Mouse (Mus musculus) limb, embryonic 14.5 days (tissue): Measurements from ENCODE around the gene Daglb. TPM values are rescaled to one million over a fixed set of nuclear protein-coding genes. Genes with fewer than 3 reads are reported as not detected.

Experiments used
- ATAC-seq: fragments of 200-750 bp; cut with Nextera tagmentation; 2 replicates; pipeline ENCODE4 v1.8.0; 2017; ENCODE audit warnings: low read depth, moderate number of reproducible peaks, moderate TSS enrichment; ENCODE audit not compliant: low FRiP score
- DNase-seq: peaks from one replicate; pipeline ENCODE4 v3.0.0-alpha.2; 2015; ENCODE audit warnings: low spot score
- H3K27ac ChIP-seq: fragments of 300-500 bp; sonication (generic); replicated peaks from 2 replicates; pipeline ENCODE4 v1.5.1; 2014; ENCODE audit warnings: low read depth, mild to moderate bottlenecking, low read length, moderate library complexity, mixed read lengths
- H3K27me3 ChIP-seq: fragments of 300-500 bp; sonication (generic); 2 replicates; pipeline ENCODE4 v1.6.1; 2014; ENCODE audit warnings: low read length, mixed read lengths; ENCODE audit not compliant: control insufficient read depth, insufficient read depth
- H3K36me3 ChIP-seq: fragments of 300-500 bp; sonication (generic); 2 replicates; pipeline ENCODE4 v1.6.1; 2014; ENCODE audit warnings: mild to moderate bottlenecking, low read length, moderate library complexity, mixed read lengths; ENCODE audit not compliant: control insufficient read depth, insufficient read depth
- H3K4me1 ChIP-seq: fragments of 300-500 bp; sonication (generic); 2 replicates; pipeline ENCODE4 v1.6.1; 2014; ENCODE audit warnings: antibody characterized with exemption, low read length, mixed read lengths; ENCODE audit not compliant: control insufficient read depth, insufficient read depth
- H3K4me2 ChIP-seq: fragments of 300-500 bp; sonication (generic); replicated peaks from 2 replicates; pipeline ENCODE4 v1.6.1; 2014; ENCODE audit warnings: low read depth, mild to moderate bottlenecking, low read length, moderate library complexity; ENCODE audit not compliant: severe bottlenecking
- H3K4me3 ChIP-seq: fragments of 300-500 bp; sonication (generic); replicated peaks from 2 replicates; pipeline ENCODE4 v1.5.1; 2014; ENCODE audit warnings: low read length
- H3K9ac ChIP-seq: fragments of 300-500 bp; sonication (generic); 2 replicates; pipeline ENCODE4 v1.6.1; 2014; ENCODE audit warnings: mild to moderate bottlenecking, low read depth, low read length, moderate library complexity; ENCODE audit not compliant: severe bottlenecking
- H3K9me3 ChIP-seq: fragments of 300-500 bp; sonication (generic); 2 replicates; pipeline ENCODE4 v1.6.1; 2016; ENCODE audit warnings: low read length; ENCODE audit not compliant: control insufficient read depth
- POLR2A ChIP-seq: fragments of 200-500 bp; IDR thresholded peaks from 2 replicates; pipeline ENCODE4 v1.8.0; 2012; ENCODE audit warnings: inconsistent platforms, mild to moderate bottlenecking, moderate library complexity, borderline replicate concordance; ENCODE audit not compliant: insufficient read depth, insufficient read length; ENCODE audit errors: extremely low read depth
- WGBS: fragments of 180-500 bp; shearing (Covaris S2); extraction: QIAGEN DNeasy Blood & Tissue Kit; methylation state at CpG from one replicate; pipeline ENCODE4 v1.1.7; 2014; 5-methylcytosine and 5-hydroxymethylcytosine counted together
- polyA plus RNA-seq, 2 experiments: library from polyadenylated mRNA; depleted of rRNA in 1 of 2; stranded (reverse) in 1 of 2; unstranded in 1 of 2; fragments of >200 nt; fragmentation: Nextera tagmentation in 1 of 2; extraction: Ambion mirVana in 1 of 2; gene quantifications; 2 replicates each; pipeline versions ENCODE4 v1.2.1 to v1.2.3; 2012 to 2014

Gene Daglb
- polyA plus RNA-seq, 2 experiments: 7.9 to 8.3 TPM

DNA sequence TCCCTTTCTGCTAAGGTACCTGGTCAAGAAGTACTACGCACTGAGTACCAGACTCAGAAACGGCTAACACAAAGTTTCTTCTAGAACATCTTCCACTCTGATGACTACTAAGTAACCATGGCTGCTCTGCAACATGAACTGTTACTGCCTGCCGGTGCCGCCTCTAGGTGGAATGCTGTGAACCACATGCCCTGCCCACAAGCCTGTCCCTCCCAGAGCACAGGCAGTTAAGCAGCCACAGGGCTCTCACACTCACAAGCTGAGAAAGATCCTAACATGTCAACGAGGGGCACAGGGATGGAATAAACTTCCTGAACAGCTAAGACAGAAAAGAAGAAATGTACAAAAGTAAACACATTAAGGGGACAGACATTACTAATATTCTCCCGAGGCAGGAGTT lies 53.1 kb downstream of the Daglb start:
- WGBS: 65% methylated on average over 6 of the region's 6 CpGs
- Histone ChIP-seq H3K27ac (no peak overlapping the region), H3K36me3 (peaks cover 44% of the 10 kb centered on the region), H3K27me3 (no peaks in the 10 kb centered on the region), H3K4me1 (no peaks in the 10 kb centered on the region; the same call in 1 of the 2 replicates), H3K9me3 (no peaks in the 10 kb centered on the region), H3K9ac (no peak overlapping the region), H3K4me2 (no peak overlapping the region), H3K4me3 (no peak overlapping the region)
- no peak for TF ChIP-seq POLR2A
- DNase-seq (no peak), ATAC-seq (no peak)

GRCm38 (mm10) chr5:143518045-143518591 lies 53.7 kb downstream of the Daglb start:
- Histone ChIP-seq H3K4me1 (no peaks in the 10 kb centered on the region; the same call in 1 of the 2 replicates), H3K4me3 (no peak overlapping the region), H3K36me3 (peaks cover 39% of the 10 kb centered on the region), H3K9me3 (no peaks in the 10 kb centered on the region), H3K9ac (no peak overlapping the region), H3K27me3 (no peaks in the 10 kb centered on the region), H3K27ac (no peak overlapping the region), H3K4me2 (no peak overlapping the region)
- no peak for TF ChIP-seq POLR2A
- DNase-seq: peak; percentile 33
- WGBS: 81% methylated on average over 6 of the region's 6 CpGs
- no peak for ATAC-seq

DNA sequence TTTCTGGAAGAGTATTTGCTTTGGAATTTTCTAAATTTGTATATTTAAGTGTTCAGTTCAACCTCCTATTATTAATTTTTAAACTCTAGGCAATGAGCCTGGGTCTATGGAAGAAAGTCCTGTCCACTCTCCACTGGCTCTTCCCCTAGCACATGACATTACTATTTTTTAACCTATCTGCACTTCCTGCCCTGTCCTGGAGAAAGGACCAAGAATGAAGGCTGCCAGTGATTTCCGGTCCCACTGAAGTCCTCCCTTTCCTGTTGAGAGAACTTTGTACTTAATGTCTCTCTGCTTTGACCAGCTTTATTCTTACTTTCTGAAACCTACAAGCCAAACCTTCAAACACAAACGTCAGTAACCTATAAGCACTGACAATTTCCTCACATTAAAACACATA lies 56.0 kb downstream of the Daglb start:
- Histone ChIP-seq H3K27me3 (no peaks in the 10 kb centered on the region), H3K9ac (no peak overlapping the region), H3K9me3 (no peaks in the 10 kb centered on the region), H3K36me3 (peaks cover 16% of the 10 kb centered on the region), H3K4me1 (peaks cover 8% of the 10 kb centered on the region), H3K4me3 (no peak overlapping the region), H3K4me2 (no peak overlapping the region), H3K27ac (no peak overlapping the region)
- no peak for DNase-seq
- 68% methylated on average over 2 of the region's 2 CpGs for WGBS
- no peak for TF ChIP-seq POLR2A
- ATAC-seq: no peak

DNA sequence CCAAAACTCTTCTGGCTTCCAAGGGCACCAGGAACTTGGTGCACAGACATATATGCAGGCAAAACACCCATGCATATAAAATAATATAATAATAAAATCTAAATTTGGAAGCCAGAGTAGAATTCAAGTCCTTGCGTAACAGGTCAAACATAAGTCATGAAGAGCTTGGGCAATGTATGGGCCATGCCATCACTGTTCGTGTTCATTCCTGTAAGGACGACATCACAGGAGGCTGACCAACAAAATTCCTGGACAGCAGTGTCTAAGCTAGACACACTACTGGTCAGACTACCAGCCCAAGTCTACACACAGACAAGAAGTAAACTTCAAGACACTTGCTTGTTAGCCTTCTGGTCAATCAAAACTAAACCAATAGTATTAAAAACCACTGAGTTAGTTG lies 58.5 kb downstream of the Daglb start:
- Histone ChIP-seq H3K27me3 (no peaks in the 10 kb centered on the region), H3K9ac (no peak overlapping the region), H3K4me3 (no peak overlapping the region), H3K4me2 (no peak overlapping the region), H3K27ac (no peak overlapping the region), H3K9me3 (no peaks in the 10 kb centered on the region), H3K4me1 (peaks cover 16% of the 10 kb centered on the region), H3K36me3 (no peaks in the 10 kb centered on the region)
- DNase-seq (no peak), ATAC-seq (no peak)
- WGBS: 89% methylated on average over 3 of the region's 3 CpGs
- TF ChIP-seq POLR2A: no peak

GRCm38 (mm10) chr5:143525454-143526225 lies 61.3 kb downstream of the Daglb start:
- Histone ChIP-seq H3K27ac (no peak overlapping the region), H3K9ac (peak overlapping the region; percentile 100), H3K27me3 (no peaks in the 10 kb centered on the region), H3K4me2 (peak overlapping the region; percentile 75), H3K4me3 (peak overlapping the region; percentile 99), H3K9me3 (no peaks in the 10 kb centered on the region), H3K4me1 (peaks cover 19% of the 10 kb centered on the region), H3K36me3 (no peaks in the 10 kb centered on the region)
- 40% methylated on average over 7 of the region's 7 CpGs for WGBS
- no peak for ATAC-seq
- DNase-seq: no peak
- TF ChIP-seq POLR2A: no peak
